Mouse (Mus musculus): ENCODE measurements around the gene Muc13. TPM values are rescaled to one million over a fixed set of nuclear protein-coding genes. Genes with fewer than 3 reads are reported as not detected.

Muc13 gene
- polyA plus RNA-seq, 1 experiment from 2014 or later = 0.05 TPM

GRCm38 (mm10) chr16:33859988-33860700, 66.3 kb downstream of the Muc13 start:
- Histone ChIP-seq H3K27ac (replicated peaks) (0 out of 2 replicates have a peak overlapping the region, but pooled peaks have one; percentile 6), H3K4me2 (peak overlapping the region; percentile 26), H3K9ac (no peak overlapping the region), H3K36me3 (no peaks in the 10 kb centered on the region), H3K27me3 (no peaks in the 10 kb centered on the region), H3K4me1 (replicated peaks) (peaks cover 9% of the 10 kb centered on the region), H3K9me3 (no peaks in the 10 kb centered on the region), H3K4me3 (no peak overlapping the region)
- 43% methylated on average over 14 of the region's 14 CpGs for WGBS
- peak; percentile 95 for ATAC-seq (ENCODE audit: low FRiP score, low read depth)

GRCm38 (mm10) chr16:33862406-33862805, 68.6 kb downstream of the Muc13 start:
- Histone ChIP-seq H3K4me3 (no peak overlapping the region), H3K4me1 (replicated peaks) (peaks cover 9% of the 10 kb centered on the region), H3K36me3 (no peaks in the 10 kb centered on the region), H3K9ac (no peak overlapping the region), H3K27ac (replicated peaks) (no peak overlapping the region), H3K4me2 (no peak overlapping the region), H3K27me3 (no peaks in the 10 kb centered on the region), H3K9me3 (no peaks in the 10 kb centered on the region)
- 84% methylated on average over 4 of the region's 4 CpGs for WGBS
- no peak for ATAC-seq (ENCODE audit: low FRiP score, low read depth)

GRCm38 (mm10) chr16:33863208-33863751, 69.4 kb downstream of the Muc13 start:
- Histone ChIP-seq H3K4me3 (no peak overlapping the region), H3K4me1 (replicated peaks) (peaks cover 9% of the 10 kb centered on the region), H3K4me2 (no peak overlapping the region), H3K9me3 (no peaks in the 10 kb centered on the region), H3K36me3 (no peaks in the 10 kb centered on the region), H3K27ac (replicated peaks) (no peak overlapping the region), H3K9ac (no peak overlapping the region), H3K27me3 (no peaks in the 10 kb centered on the region)
- no peak for ATAC-seq (ENCODE audit: low FRiP score, low read depth)
- 81% methylated on average over 5 of the region's 5 CpGs for WGBS

Other genes with a start within 250 kb of the Muc13 start
- gene Heg1, start 109.7 kb upstream of the Muc13 start, polyA plus RNA-seq (2015; fragmentation: Nextera tagmentation; extraction: Ambion mirVana) = 11.5 and 11.7 TPM in 2 replicates
- 21.3 and 22.7 TPM in 2 replicates for gene Itgb5, start 35.6 kb downstream of the Muc13 start, polyA plus RNA-seq (2015; fragmentation: Nextera tagmentation; extraction: Ambion mirVana)
- 24.1 and 25.9 TPM in 2 replicates for gene Umps, start 173.0 kb downstream of the Muc13 start, polyA plus RNA-seq (2015; fragmentation: Nextera tagmentation; extraction: Ambion mirVana)

All from hindbrain, embryonic 15.5 days (tissue).